Mouse (Mus musculus): ENCODE measurements at regions not wholly inside any gene's neighbourhood (a gene's known extent, or its start where the extent isn't known, plus 50 kb on each side); places are given as distances from the start of the nearest gene placed in this dataset.

- no peak for ATAC-seq (ENCODE audit: insufficient number of reproducible peaks, insufficient read depth, low FRiP score, low read depth)
- no peak overlapping the region for H3K4me2 ChIP-seq (ENCODE audit: low read length)
- no peak overlapping the region for H3K9ac ChIP-seq (ENCODE audit: low read length)
- no peaks in the 10 kb centered on the region for H3K36me3 ChIP-seq (ENCODE audit: control insufficient read depth, insufficient read depth, low read length)
- H3K9me3 ChIP-seq (ENCODE audit: control insufficient read depth, low read length): no peaks in the 10 kb centered on the region
- WGBS: 83% methylated on average over 7 of the region's 7 CpGs
- no peak overlapping the region for H3K4me3 ChIP-seq (ENCODE audit: control insufficient read depth in 1 of 2, insufficient read depth in 1 of 2, low read depth in 1 of 2, low read length in 2 of 2)
- H3K27ac ChIP-seq (replicated peaks in 1 of 2; ENCODE audit: control insufficient read depth in 1 of 2, insufficient read depth in 1 of 2, low read depth in 2 of 2, low read length in 2 of 2): no peak overlapping the region
- no peaks in the 10 kb centered on the region for H3K27me3 ChIP-seq (ENCODE audit: control insufficient read depth, insufficient read depth, low read length)
- H3K4me1 ChIP-seq (ENCODE audit: control insufficient read depth in 2 of 2, insufficient read depth in 2 of 2, low read length in 2 of 2): peaks cover 2 to 7% of the 10 kb centered on the region in 2 experiments; a peak in 2 of 4 replicates
These were observed 277.9 kb upstream of the Cdh5 start for GRCm38 (mm10) chr8:103823541-103823940.

- Histone ChIP-seq H3K27me3 (ENCODE audit: control insufficient read depth, insufficient read depth, low read length) (no peaks in the 10 kb centered on the region), H3K9ac (ENCODE audit: low read length) (no peak overlapping the region), H3K4me2 (ENCODE audit: low read length) (no peak overlapping the region), H3K4me1 (ENCODE audit: control insufficient read depth in 2 of 2, insufficient read depth in 2 of 2, low read length in 2 of 2) (peaks cover 2 to 7% of the 10 kb centered on the region in 2 experiments; a peak in 2 of 4 replicates), H3K9me3 (ENCODE audit: control insufficient read depth, low read length) (no peaks in the 10 kb centered on the region), H3K27ac (replicated peaks in 1 of 2; ENCODE audit: control insufficient read depth in 1 of 2, insufficient read depth in 1 of 2, low read depth in 2 of 2, low read length in 2 of 2) (no peak overlapping the region), H3K36me3 (ENCODE audit: control insufficient read depth, insufficient read depth, low read length) (no peaks in the 10 kb centered on the region), H3K4me3 (ENCODE audit: control insufficient read depth in 1 of 2, insufficient read depth in 1 of 2, low read depth in 1 of 2, low read length in 2 of 2) (no peak overlapping the region)
- WGBS: 45% methylated on average over 1 of the region's 1 CpGs
- no peak for ATAC-seq (ENCODE audit: insufficient number of reproducible peaks, insufficient read depth, low FRiP score, low read depth)
These were observed 276.7 kb upstream of the Cdh5 start for GRCm38 (mm10) chr8:103824747-103825146.

GRCm38 (mm10) chr8:103825289-103825688 is 276.1 kb upstream of the Cdh5 start:
- H3K4me3 ChIP-seq (ENCODE audit: control insufficient read depth in 1 of 2, insufficient read depth in 1 of 2, low read depth in 1 of 2, low read length in 2 of 2): no peak overlapping the region
- no peaks in the 10 kb centered on the region for H3K36me3 ChIP-seq (ENCODE audit: control insufficient read depth, insufficient read depth, low read length)
- H3K27me3 ChIP-seq (ENCODE audit: control insufficient read depth, insufficient read depth, low read length): no peaks in the 10 kb centered on the region
- no peaks in the 10 kb centered on the region for H3K9me3 ChIP-seq (ENCODE audit: control insufficient read depth, low read length)
- no peak overlapping the region for H3K9ac ChIP-seq (ENCODE audit: low read length)
- 0 out of 4 replicates have a peak overlapping the region, but pooled peaks of 1 of the 2 experiments have one; percentile 9 for H3K27ac ChIP-seq (replicated peaks in 1 of 2; ENCODE audit: control insufficient read depth in 1 of 2, insufficient read depth in 1 of 2, low read depth in 2 of 2, low read length in 2 of 2)
- 39% methylated on average over 3 of the region's 3 CpGs for WGBS
- no peak overlapping the region for H3K4me2 ChIP-seq (ENCODE audit: low read length)
- ATAC-seq (ENCODE audit: insufficient number of reproducible peaks, insufficient read depth, low FRiP score, low read depth): no peak
- H3K4me1 ChIP-seq (ENCODE audit: control insufficient read depth in 2 of 2, insufficient read depth in 2 of 2, low read length in 2 of 2): peaks cover 2 to 7% of the 10 kb centered on the region in 2 experiments; a peak in 2 of 4 replicates

- no peak overlapping the region for H3K9ac ChIP-seq (ENCODE audit: low read length)
- H3K27ac ChIP-seq (replicated peaks in 1 of 2; ENCODE audit: control insufficient read depth in 1 of 2, insufficient read depth in 1 of 2, low read depth in 2 of 2, low read length in 2 of 2): no peak overlapping the region
- no peak overlapping the region for H3K4me3 ChIP-seq (ENCODE audit: control insufficient read depth in 1 of 2, insufficient read depth in 1 of 2, low read depth in 1 of 2, low read length in 2 of 2)
- H3K27me3 ChIP-seq (ENCODE audit: control insufficient read depth, insufficient read depth, low read length): no peaks in the 10 kb centered on the region
- H3K36me3 ChIP-seq (ENCODE audit: control insufficient read depth, insufficient read depth, low read length): no peaks in the 10 kb centered on the region
- H3K4me1 ChIP-seq (ENCODE audit: control insufficient read depth in 2 of 2, insufficient read depth in 2 of 2, low read length in 2 of 2): peaks cover 0 to 2% of the 10 kb centered on the region in 2 experiments; a peak in 1 of 4 replicates
- ATAC-seq (ENCODE audit: insufficient number of reproducible peaks, insufficient read depth, low FRiP score, low read depth): no peak
- 76% methylated on average over 3 of the region's 3 CpGs for WGBS
- H3K4me2 ChIP-seq (ENCODE audit: low read length): no peak overlapping the region
- no peaks in the 10 kb centered on the region for H3K9me3 ChIP-seq (ENCODE audit: control insufficient read depth, low read length)
These were observed 271.0 kb upstream of the Cdh5 start for GRCm38 (mm10) chr8:103830416-103830815.

GRCm38 (mm10) chr8:103839990-103840389 is 261.4 kb upstream of the Cdh5 start:
- no peak overlapping the region for H3K4me2 ChIP-seq (ENCODE audit: low read length)
- H3K9me3 ChIP-seq (ENCODE audit: control insufficient read depth, low read length): no peaks in the 10 kb centered on the region
- no peak for ATAC-seq (ENCODE audit: insufficient number of reproducible peaks, insufficient read depth, low FRiP score, low read depth)
- H3K36me3 ChIP-seq (ENCODE audit: control insufficient read depth, insufficient read depth, low read length): no peaks in the 10 kb centered on the region
- H3K27me3 ChIP-seq (ENCODE audit: control insufficient read depth, insufficient read depth, low read length): no peaks in the 10 kb centered on the region
- no peak overlapping the region for H3K9ac ChIP-seq (ENCODE audit: low read length)
- H3K4me1 ChIP-seq (ENCODE audit: control insufficient read depth in 2 of 2, insufficient read depth in 2 of 2, low read length in 2 of 2): no peaks in the 10 kb centered on the region
- no peak overlapping the region for H3K4me3 ChIP-seq (ENCODE audit: control insufficient read depth in 1 of 2, insufficient read depth in 1 of 2, low read depth in 1 of 2, low read length in 2 of 2)
- WGBS: 80% methylated on average over 4 of the region's 4 CpGs
- H3K27ac ChIP-seq (replicated peaks in 1 of 2; ENCODE audit: control insufficient read depth in 1 of 2, insufficient read depth in 1 of 2, low read depth in 2 of 2, low read length in 2 of 2): no peak overlapping the region

GRCm38 (mm10) chr8:103845964-103846363 is 255.5 kb upstream of the Cdh5 start:
- Histone ChIP-seq H3K36me3 (ENCODE audit: control insufficient read depth, insufficient read depth, low read length) (no peaks in the 10 kb centered on the region), H3K4me3 (ENCODE audit: control insufficient read depth in 1 of 2, insufficient read depth in 1 of 2, low read depth in 1 of 2, low read length in 2 of 2) (no peak overlapping the region), H3K9ac (ENCODE audit: low read length) (no peak overlapping the region), H3K27me3 (ENCODE audit: control insufficient read depth, insufficient read depth, low read length) (no peaks in the 10 kb centered on the region), H3K4me1 (ENCODE audit: control insufficient read depth in 2 of 2, insufficient read depth in 2 of 2, low read length in 2 of 2) (peaks cover 0 to 5% of the 10 kb centered on the region in 2 experiments; a peak in 1 of 4 replicates), H3K27ac (replicated peaks in 1 of 2; ENCODE audit: control insufficient read depth in 1 of 2, insufficient read depth in 1 of 2, low read depth in 2 of 2, low read length in 2 of 2) (no peak overlapping the region), H3K9me3 (ENCODE audit: control insufficient read depth, low read length) (no peaks in the 10 kb centered on the region), H3K4me2 (ENCODE audit: low read length) (no peak overlapping the region)
- WGBS: 70% methylated on average over 1 of the region's 1 CpGs
- no peak for ATAC-seq (ENCODE audit: insufficient number of reproducible peaks, insufficient read depth, low FRiP score, low read depth)

GRCm38 (mm10) chr8:103846382-103846976 is 254.9 kb upstream of the Cdh5 start:
- H3K4me1 ChIP-seq (ENCODE audit: control insufficient read depth in 2 of 2, insufficient read depth in 2 of 2, low read length in 2 of 2): peaks cover 0 to 5% of the 10 kb centered on the region in 2 experiments; a peak in 1 of 4 replicates
- WGBS: 34% methylated on average over 10 of the region's 10 CpGs
- H3K4me2 ChIP-seq (ENCODE audit: low read length): no peak overlapping the region
- no peak overlapping the region for H3K27ac ChIP-seq (replicated peaks in 1 of 2; ENCODE audit: control insufficient read depth in 1 of 2, insufficient read depth in 1 of 2, low read depth in 2 of 2, low read length in 2 of 2)
- no peak for ATAC-seq (ENCODE audit: insufficient number of reproducible peaks, insufficient read depth, low FRiP score, low read depth)
- H3K4me3 ChIP-seq (ENCODE audit: control insufficient read depth in 1 of 2, insufficient read depth in 1 of 2, low read depth in 1 of 2, low read length in 2 of 2): no peak overlapping the region
- no peaks in the 10 kb centered on the region for H3K27me3 ChIP-seq (ENCODE audit: control insufficient read depth, insufficient read depth, low read length)
- no peak overlapping the region for H3K9ac ChIP-seq (ENCODE audit: low read length)
- no peaks in the 10 kb centered on the region for H3K36me3 ChIP-seq (ENCODE audit: control insufficient read depth, insufficient read depth, low read length)
- no peaks in the 10 kb centered on the region for H3K9me3 ChIP-seq (ENCODE audit: control insufficient read depth, low read length)

- H3K27ac ChIP-seq (replicated peaks in 1 of 2; ENCODE audit: control insufficient read depth in 1 of 2, insufficient read depth in 1 of 2, low read depth in 2 of 2, low read length in 2 of 2): no peak overlapping the region
- H3K9me3 ChIP-seq (ENCODE audit: control insufficient read depth, low read length): no peaks in the 10 kb centered on the region
- no peak for ATAC-seq (ENCODE audit: insufficient number of reproducible peaks, insufficient read depth, low FRiP score, low read depth)
- 95% methylated on average over 2 of the region's 2 CpGs for WGBS
- no peak overlapping the region for H3K4me3 ChIP-seq (ENCODE audit: control insufficient read depth in 1 of 2, insufficient read depth in 1 of 2, low read depth in 1 of 2, low read length in 2 of 2)
- H3K9ac ChIP-seq (ENCODE audit: low read length): no peak overlapping the region
- H3K36me3 ChIP-seq (ENCODE audit: control insufficient read depth, insufficient read depth, low read length): no peaks in the 10 kb centered on the region
- no peaks in the 10 kb centered on the region for H3K27me3 ChIP-seq (ENCODE audit: control insufficient read depth, insufficient read depth, low read length)
- no peak overlapping the region for H3K4me2 ChIP-seq (ENCODE audit: low read length)
- peaks cover 7 to 9% of the 10 kb centered on the region in 2 experiments for H3K4me1 ChIP-seq (ENCODE audit: control insufficient read depth in 2 of 2, insufficient read depth in 2 of 2, low read length in 2 of 2)
These were observed 251.6 kb upstream of the Cdh5 start for GRCm38 (mm10) chr8:103849785-103850184.
